Mouse (Mus musculus) heart, postnatal 10 days (tissue): ENCODE measurements at regions not wholly inside any gene's neighbourhood (a gene's known extent, or its start where the extent isn't known, plus 50 kb on each side); places are given as distances from the start of the nearest gene placed in this dataset.

Source experiments
- DNase-seq, 2 experiments: peaks; one replicate each; pipeline ENCODE4 v3.0.0; 2021
- intact Hi-C: fragments of 180-260 bp; cut with DNase I; formaldehyde crosslinking; loops from one replicate; pipeline ENCODE4 v1.15.1; 2025

GRCm38 (mm10) chr4:62755237-62755900 is 195.7 kb downstream of the Rgs3 start:
- intact Hi-C loops, result loop anchor here (2.0 kb wide), 1 partner anchor 21 kb away; no protein-coding TSS in a partner anchor
- DNase-seq, result peak; percentile 84 to 90

- intact Hi-C loops, result no loop called here
- DNase-seq, result no peak
Measured at GRCm38 (mm10) chr4:62756721-62757206, 197.1 kb downstream of the Rgs3 start.

GRCm38 (mm10) chr4:62760748-62761604 is 201.3 kb downstream of the Rgs3 start:
- DNase-seq, result peak; percentile 63 to 65

GRCm38 (mm10) chr4:62761672-62762071 is 202.0 kb downstream of the Rgs3 start:
- DNase-seq, result peak; percentile 91 to 95
- intact Hi-C loops, result loop anchor here (1.0 to 10.0 kb wide), 5 partner anchors 25 to 417 kb away; no protein-coding TSS in a partner anchor

More at GRCm38 (mm10) chr4:62760748-62761604, 201.3 kb downstream of the Rgs3 start:
- intact Hi-C loops, result loop anchor here (1.0 to 10.0 kb wide), 5 partner anchors 24 to 416 kb away; no protein-coding TSS in a partner anchor

- DNase-seq, result peak; percentile 91 to 93
- intact Hi-C loops, result loop anchor here (1.0 to 10.0 kb wide), 4 partner anchors 37 to 419 kb away; no protein-coding TSS in a partner anchor
Measured at GRCm38 (mm10) chr4:62763990-62764389, 201.4 kb upstream of the Zfp618 start.

GRCm38 (mm10) chr4:62769469-62770234 is 195.7 kb upstream of the Zfp618 start:
- no peak for DNase-seq

GRCm38 (mm10) chr4:62775005-62775609 is 190.3 kb upstream of the Zfp618 start:
- no peak for DNase-seq
- intact Hi-C loops, result no loop called here

More at GRCm38 (mm10) chr4:62769469-62770234, 195.7 kb upstream of the Zfp618 start:
- intact Hi-C loops, result loop anchor here (10.0 kb wide), 1 partner anchor 425 kb away; no protein-coding TSS in a partner anchor

- DNase-seq, result no peak
- intact Hi-C loops, result no loop called here
Measured at GRCm38 (mm10) chr4:62776881-62777280, 188.5 kb upstream of the Zfp618 start.

- intact Hi-C loops, result no loop called here
- no peak for DNase-seq
Measured at GRCm38 (mm10) chr4:62777436-62777835, 187.9 kb upstream of the Zfp618 start.

GRCm38 (mm10) chr4:62778621-62779020 is 186.8 kb upstream of the Zfp618 start:
- no peak for DNase-seq
- intact Hi-C loops, result no loop called here

- intact Hi-C loops, result loop anchor here (1.0 to 5.0 kb wide), 3 partner anchors 107 to 339 kb away; partner anchors contain the start of gene Zfp618
- peak; percentile 90 to 95 for DNase-seq
Measured at GRCm38 (mm10) chr4:62780409-62780808, 185.0 kb upstream of the Zfp618 start.

GRCm38 (mm10) chr4:62780837-62781236 is 184.5 kb upstream of the Zfp618 start:
- no peak for DNase-seq
- intact Hi-C loops, result loop anchor here (1.0 to 5.0 kb wide), 3 partner anchors 106 to 338 kb away; partner anchors contain the start of gene Zfp618

GRCm38 (mm10) chr4:62781309-62781800 is 184.0 kb upstream of the Zfp618 start:
- DNase-seq, result no peak
- intact Hi-C loops, result loop anchor here (5.0 kb wide), 2 partner anchors 106 to 186 kb away; partner anchors contain the start of gene Zfp618

- intact Hi-C loops, result no loop called here
- DNase-seq, result no peak
Measured at GRCm38 (mm10) chr4:62785711-62786110, 179.7 kb upstream of the Zfp618 start.

- no peak for DNase-seq
- intact Hi-C loops, result no loop called here
Measured at GRCm38 (mm10) chr4:62789696-62790095, 175.7 kb upstream of the Zfp618 start.

- no peak for DNase-seq
- intact Hi-C loops, result no loop called here
Measured at GRCm38 (mm10) chr4:62793582-62793981, 171.8 kb upstream of the Zfp618 start.

GRCm38 (mm10) chr4:62795538-62795937 is 169.8 kb upstream of the Zfp618 start:
- intact Hi-C loops, result no loop called here
- no peak for DNase-seq

- no peak for DNase-seq
- intact Hi-C loops, result no loop called here
Measured at GRCm38 (mm10) chr4:62799923-62800322, 165.4 kb upstream of the Zfp618 start.

- peak; percentile 20 to 37 for DNase-seq
- intact Hi-C loops, result no loop called here
Measured at GRCm38 (mm10) chr4:62805841-62806240, 159.5 kb upstream of the Zfp618 start.

- intact Hi-C loops, result no loop called here
- no peak for DNase-seq
Measured at GRCm38 (mm10) chr4:62806786-62807185, 158.6 kb upstream of the Zfp618 start.
